Mouse (Mus musculus) ovary, postnatal 36 days (tissue): ENCODE data around the gene Tex12.

Experiments used
- DNase-seq: peaks from one replicate; pipeline ENCODE4 v3.0.0; 2022; ENCODE audit warnings: low spot score, mixed read lengths

Gene Tex12

DNA sequence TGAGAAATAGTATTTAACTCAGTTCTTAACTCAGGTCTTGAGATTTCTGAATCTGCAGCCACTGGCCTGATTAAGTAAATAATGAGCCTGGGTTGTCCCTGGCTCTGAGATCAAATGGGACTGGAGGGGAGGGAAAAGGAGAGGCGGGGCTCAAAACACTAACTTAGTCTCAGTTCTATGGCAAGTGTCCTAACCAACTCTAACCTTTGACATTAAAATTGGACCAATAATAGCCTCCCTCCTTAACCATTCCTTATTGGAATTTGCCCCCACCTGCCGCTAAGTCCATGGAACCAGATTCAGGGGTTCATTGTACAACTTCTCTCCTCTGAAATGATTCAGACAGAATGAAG lies 6.1 kb downstream of the Tex12 start, which contains the start of gene Bco2:
Gene Bco2, minus strand, starts transcription at position 88 of the 353 bp plus-strand sequence.
- no peak for DNase-seq

DNA sequence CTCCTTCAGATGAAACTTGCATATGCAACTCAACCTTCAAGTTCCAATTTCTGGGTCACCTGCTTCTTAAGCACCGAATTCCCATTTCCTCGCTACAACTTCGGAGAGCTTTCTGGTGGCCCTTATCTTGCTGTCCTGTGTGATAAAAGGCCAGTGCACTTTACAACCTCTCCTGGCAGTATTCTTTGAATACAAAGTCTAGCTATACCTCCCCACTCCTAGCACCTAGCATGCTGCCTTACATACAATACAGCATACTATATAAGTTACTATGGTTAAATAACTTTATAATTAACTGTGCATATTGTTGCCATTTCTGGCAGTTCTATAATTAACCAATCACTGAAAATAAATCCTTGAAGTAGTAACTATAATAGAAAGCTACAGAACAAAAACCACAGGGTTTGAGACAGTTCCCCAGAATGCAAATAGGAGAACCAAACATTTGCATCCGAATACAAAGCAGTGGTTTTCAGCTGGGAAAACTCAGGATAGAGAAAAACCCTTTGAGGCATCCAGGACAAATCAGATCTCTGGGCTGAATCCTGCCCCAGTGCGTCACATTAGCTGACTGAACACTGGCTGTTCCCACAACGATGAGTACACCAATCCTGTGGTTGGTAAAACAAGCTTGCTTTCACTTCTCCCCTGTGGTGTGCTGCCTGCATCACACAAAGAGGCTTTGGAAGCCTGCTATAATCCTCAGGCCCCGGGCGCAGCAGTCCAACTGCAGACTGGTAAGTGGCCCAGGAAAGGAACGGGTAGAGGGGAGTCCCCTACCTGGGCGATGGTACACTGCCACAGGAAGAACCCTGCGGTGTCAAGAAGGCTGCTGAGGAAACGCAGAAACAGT lies 6.7 kb downstream of the Tex12 start, which contains the start of gene Il18:
Gene Il18, plus strand, starts transcription at position 587 of the 853 bp plus-strand sequence.
- DNase-seq = peak; percentile 27

DNA sequence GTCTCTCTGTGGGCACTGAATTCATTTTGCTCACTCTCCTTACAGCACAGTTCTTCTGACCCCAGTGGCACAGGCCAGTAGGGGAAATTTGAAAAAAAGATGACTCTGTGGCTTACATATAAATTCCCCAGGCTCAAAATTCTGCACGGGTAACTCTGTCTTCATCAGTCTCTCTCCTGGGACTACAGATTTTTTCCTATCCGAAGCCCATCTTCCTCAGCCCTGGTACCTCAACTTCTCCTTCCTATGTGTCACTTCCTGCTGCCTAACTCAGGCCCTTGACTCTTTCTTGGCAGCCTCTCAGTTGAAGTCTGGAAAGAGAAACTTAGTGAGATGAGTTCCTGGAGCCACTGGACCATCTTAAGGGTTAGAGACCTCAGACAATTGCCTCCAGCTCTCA lies 7.6 kb downstream of the Tex12 start:
- no peak for DNase-seq

DNA sequence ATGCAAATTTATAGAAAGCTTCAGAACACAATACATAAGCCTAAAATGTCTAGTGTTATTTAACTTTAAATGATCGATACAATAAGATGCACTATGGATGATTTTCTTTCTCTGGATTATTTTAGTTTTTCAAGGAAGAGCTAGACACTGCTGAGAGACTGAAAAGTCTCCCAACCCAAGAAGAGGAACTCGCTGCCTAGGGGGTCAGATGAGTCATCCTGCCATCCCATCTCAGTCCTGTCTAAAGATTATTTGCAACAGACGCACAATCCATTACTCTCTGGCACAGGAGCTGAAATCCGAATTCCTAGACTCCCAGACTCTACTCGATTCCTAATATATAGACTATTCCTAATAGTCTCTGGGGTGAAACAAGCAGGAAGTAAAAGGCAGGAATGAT lies 8.9 kb downstream of the Tex12 start:
- DNase-seq = no peak

DNA sequence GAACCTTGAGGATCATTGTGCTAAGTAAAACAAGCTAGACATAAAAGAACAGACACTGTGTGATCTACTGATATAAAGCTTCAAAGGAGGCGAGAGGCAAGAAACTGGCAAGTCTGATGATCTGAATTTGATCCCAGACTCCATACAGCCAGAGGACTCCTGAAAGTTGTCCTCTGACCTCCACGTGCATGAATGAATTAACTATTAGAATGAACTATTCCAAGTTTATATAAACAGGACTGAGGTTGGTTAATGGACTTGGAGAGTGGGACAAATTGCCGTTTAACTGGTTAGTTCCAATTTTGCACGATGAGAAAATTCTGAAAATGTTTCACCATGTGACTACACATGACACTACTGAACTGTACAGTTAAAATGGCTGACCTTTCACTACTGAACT lies 12.2 kb downstream of the Tex12 start:
- DNase-seq = no peak

DNA sequence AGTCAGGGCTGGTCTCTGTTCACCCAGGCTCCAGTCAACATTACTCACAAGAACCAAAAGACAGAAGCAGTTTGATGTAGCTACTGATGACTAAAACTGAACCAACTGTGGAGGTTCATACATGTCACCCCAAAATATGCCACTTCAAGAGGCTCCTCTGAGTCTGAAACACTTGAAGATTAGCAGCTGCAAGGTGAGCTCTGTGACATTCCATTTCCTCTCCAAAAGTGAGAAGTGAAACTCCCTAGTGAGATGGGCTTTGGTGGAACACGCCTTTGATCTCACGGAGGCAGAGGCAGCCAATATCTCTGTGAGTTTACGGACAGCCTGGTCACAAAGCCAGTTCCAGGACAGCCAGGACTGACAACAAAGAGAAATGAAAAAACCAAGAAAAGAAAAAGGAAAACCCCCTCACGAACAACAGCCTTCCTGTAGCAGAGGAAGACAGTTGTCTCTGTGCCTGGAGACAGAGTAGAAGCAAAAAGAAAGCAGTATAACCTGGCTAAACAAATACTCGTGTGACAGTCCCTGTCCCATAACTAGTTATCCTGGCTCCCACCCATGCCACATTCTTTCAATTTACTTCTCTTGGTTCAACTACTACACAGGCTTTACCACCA lies 13.2 kb downstream of the Tex12 start:
- DNase-seq = no peak

DNA sequence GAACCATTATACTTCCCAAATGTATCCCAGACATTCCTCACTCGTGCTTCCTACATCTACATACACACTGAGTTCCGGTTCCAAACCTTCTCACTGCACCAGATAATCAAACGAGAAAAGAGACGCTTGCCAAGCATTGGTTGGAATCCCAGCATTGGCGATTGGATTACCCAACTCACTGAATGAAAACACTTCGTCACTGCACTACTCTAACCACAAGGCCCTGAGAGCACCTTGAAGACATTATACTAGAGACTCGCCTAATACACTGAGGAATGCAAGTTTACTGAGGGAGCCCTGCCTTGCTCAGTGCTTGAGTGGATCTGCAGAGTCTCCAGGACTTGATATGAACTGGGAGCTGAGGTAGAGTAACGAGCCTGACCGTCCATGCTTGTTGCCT lies 18.7 kb downstream of the Tex12 start:
- no peak for DNase-seq

DNA sequence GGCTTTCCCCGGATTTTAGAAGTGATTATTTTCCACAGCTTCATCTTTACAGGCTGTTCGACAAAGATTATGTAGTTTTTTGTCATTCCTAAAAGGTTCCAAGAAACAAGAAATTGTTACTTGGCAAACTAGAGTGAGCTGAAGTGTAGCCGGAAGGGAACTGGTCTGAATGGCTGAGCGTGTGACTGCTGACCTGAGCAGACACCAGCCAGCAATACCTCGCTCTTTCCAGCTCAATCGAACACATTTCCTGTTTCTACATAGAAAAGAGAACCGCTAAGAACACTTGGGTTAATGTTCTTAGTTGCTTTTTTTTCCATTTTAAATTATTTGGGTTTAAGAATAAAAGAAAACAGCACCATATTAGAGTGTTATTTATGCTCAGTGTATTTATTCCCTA lies 21.0 kb downstream of the Tex12 start:
- DNase-seq = no peak

DNA sequence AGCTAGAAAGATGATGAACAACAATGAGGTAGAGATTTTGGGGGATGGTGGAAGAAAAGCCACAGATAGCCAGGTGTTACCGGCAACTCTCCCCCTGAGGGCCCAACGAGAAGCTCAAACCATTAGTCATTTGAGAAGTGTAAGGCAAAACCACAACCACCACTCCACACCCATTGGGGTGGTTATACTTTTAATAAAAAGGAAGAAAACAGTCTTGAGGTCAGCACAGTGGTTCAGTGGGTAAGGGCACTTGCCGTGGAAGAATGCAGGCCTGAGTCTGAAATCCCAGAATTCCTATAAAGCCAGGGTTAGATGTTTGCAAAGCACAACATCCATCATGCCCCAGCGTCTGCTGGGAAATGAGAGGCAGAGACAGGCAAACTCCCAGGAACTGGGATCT lies 23.8 kb downstream of the Tex12 start:
- DNase-seq = no peak

DNA sequence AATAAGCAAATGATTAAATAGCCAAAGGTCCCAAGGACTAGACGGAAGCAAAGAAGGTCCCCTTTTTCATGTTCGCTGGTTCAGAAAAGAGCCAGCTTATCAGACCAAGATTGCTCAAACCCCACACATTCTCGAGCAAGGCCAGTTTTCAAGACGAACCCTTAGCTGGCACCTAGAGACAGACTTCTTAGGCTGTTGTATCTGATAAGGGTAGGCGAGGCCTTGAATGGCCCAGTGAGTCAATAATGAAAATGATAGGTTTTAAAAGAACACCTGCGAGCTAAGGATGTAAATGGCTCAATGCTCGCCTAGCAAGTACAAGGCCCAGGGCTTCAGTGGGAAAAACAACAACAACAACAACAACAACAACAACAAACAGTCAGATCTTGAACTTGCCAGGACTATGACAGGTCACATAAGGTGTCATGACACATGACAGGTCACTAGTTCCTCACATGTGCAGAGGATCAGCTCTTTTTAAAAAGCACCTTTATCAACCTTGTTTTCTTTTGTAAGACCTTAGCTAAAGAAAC lies 24.5 kb downstream of the Tex12 start:
- no peak for DNase-seq

DNA sequence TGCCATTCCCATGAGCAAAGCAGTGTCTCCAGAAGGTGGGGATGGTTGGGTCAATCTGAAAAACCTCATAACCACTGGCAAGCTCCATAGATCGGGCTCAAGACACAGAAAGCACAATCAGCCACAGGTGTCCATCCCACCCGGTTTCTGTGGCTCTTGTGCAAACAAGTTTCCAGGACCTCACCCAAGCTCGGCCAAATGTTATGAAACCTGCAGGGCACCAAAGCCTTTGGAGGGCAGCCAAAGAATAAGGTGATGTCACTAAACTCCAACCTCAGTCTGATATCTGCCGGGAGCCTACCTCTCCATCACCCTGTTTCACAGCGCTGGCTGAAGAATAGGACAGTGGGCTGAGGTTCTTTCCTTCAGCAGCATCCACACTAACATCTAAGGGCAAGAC lies 25.2 kb downstream of the Tex12 start:
- no peak for DNase-seq

DNA sequence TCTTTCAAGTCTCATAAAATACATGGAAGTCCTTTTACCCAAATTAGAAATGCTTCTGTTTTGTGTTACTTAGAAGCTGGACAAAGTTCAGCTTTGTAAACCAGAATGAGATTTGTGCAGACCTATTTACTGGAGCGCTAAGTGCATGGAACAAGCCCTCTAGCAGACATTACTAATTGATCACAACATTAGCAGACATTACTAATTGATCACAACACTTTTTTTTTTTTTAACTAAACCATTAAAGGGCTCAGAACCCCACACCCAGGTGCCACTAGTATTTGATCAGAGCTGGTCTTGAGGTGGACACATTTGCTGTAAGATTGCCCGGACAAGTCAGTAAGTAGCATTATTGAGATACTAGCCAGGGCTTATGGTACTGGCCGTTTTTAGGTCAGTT lies 27.3 kb downstream of the Tex12 start:
- DNase-seq = no peak

DNA sequence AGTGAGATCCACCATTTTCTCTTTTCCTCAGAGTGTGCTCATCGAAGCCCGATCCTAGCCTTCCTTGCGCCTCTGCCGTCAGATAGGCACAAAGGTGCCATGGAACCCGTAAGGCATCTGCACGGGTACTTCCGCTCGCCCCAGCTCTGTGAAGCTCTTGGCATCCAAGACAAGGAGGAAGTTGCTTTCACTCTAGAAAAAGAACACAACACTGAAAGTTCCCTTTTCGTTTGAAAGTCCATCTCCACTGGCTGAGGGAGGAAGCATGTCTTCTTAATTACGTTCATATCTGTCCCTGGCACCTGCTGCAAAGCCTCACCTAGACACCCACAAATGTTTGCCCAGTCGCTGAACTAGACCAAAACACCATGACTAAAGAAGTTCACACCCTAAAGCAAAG lies 27.8 kb downstream of the Tex12 start:
- no peak for DNase-seq

DNA sequence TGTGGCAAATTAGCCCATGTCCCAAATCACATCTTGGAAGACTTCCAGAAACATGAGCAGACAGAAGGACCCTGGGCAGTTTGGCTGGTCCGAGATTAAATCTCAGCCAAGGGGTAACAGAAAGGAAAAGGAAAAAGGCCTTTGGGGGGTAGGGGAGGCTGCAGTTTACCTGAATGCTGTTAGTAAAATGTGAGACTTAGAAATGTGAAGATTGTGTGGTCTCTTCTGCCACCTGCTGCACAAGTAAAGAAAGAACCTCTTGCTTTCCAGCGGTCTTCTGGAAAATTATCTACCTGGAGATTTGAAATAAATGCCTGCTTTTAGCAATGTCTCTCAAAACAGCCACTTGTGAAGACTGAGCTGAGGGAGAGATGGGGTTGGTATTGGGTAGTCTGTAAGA lies 30.2 kb downstream of the Tex12 start:
- DNase-seq = no peak

DNA sequence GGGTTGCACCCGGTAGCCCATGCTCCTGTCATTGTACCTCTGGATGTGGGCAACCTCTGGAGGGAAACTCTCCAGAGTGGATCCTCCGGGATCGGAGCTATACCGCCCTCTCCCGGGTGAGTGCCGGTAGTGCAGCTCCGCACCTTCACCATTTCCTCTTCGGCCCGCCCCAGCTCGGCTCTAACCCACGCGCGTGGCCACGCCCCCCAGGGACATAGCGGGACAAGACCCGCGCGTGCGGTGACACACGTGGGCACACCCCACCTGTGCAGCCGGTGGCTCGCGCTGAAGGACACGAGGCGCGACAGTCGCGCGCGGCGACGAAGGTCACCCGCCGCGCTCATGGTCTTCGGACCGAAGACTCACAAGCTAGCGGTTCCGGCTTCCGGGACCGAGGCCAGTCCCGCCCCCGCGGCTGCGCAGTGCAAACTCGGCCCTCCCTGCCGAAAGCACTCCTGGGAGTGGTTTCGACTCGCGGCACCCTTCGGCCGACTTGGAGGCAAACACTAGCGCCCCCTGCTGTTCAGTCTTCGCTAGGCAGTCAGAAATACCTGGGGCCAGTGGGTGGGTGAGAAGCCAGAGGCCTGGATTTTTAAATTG lies 32.7 kb downstream of the Tex12 start, which contains the start of gene Pts:
Gene Pts, minus strand, starts transcription at position 432 of the 600 bp plus-strand sequence.
- peak; percentile 97 for DNase-seq

DNA sequence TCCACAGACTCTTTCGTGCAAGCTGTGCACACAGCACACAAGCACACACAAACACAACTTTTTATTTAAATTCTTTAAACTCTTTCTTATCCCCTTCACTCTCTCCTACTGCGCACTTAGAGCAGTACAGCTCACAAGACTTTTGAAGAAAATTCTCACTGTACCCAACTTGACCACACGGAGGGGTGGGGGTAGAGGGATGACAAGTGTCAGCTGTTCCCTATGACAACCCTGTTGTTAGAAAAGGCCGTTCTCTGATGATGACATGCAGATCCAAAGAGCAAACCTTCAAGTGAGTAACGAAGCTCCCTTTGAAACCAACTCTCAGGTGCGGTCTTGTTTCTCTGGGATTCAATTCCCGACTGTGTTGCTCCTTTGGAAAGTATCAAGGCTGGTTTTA lies 33.3 kb downstream of the Tex12 start:
- no peak for DNase-seq

DNA sequence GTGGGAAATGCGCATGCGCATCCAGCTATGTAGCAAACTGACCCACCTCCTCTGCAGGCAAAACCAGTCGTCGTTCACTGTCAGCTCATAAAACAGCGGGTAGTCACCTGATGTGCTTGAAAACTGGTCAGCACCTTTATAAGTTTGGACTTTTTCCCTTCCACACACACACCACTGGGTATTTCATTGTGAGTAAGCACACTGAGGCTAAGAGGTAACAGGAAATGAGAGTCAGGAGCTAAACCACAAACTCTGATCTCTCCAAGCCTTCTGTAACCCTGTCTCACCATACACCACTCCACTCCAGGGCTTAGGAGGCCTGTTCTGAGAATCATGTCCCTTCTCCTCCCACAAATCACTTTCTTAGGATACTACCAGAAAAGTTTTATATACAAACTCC lies 35.5 kb downstream of the Tex12 start:
- DNase-seq = no peak

DNA sequence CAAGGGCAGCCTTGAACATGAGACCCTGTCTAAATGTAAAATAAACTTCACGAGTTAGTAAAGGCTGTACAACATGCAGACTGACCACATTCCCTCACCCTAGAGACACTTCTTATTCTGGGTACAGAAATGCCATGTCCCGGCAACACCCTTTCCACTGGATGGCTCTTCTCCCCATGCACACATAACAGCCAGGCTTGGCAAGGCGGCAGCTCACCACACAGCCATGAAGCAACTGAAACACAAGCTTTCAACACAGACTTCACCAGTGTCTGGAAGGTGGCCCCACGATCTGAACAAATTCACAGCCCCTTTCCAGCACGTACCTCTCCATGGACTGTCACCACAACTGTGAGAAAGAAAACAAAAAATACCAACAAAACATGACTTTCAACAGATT lies 36.2 kb downstream of the Tex12 start:
- DNase-seq = no peak

DNA sequence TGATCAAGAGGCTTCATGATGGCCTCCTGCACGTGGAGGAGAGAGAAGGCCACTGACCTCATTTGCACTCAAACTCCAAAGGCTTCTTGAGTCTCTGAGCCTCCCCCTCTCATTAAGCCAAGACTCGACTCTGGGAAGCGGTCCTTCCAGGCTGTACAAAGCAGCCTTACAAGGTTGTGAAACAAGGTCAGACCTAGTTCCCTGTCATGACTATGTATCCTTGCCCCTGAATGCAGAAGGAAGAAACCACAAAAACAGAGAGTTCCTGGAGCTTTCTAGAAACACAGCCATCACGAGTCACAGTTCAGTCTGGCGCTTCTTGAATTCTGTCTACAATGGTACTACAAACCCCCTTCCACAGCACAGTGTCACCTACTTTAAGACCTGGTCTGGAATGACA lies 38.6 kb downstream of the Tex12 start:
- no peak for DNase-seq

DNA sequence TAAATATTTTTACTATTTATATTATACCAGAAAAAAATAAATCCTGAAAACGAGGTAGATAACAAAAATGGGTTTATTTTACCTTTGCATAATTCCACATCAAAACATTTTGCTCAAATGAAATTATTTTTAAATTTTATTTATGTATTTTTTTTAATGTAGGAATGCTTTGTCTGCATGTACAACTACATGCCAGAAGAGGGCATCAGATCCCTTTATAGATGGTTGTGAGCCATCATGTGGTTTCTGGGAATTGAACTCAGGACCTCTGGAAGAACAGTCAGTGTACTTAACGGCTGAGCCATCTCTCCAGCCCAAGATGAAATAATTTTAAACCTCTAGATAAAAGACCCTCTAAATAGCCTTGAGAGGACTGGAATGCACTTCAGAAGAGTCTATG lies 39.6 kb downstream of the Tex12 start:
- DNase-seq = no peak

DNA sequence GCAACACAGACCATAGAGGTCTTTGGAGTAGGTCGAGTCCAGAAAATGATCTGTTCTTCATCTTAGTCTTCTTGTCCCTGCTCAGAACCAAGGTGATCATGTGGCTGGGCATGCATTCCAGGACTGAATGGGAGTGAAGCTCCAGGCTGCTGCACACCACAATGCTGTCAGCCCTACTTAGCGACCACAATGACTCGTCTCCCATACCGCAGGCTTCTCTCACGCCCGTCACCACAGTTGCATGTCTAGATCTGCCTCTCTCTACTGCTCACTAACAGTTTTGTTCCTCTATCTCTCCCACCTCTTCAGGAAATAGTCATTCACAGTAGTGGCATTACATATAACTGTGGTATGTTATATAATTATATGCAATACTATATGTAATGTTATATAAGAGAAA lies 40.4 kb downstream of the Tex12 start:
- DNase-seq = no peak

DNA sequence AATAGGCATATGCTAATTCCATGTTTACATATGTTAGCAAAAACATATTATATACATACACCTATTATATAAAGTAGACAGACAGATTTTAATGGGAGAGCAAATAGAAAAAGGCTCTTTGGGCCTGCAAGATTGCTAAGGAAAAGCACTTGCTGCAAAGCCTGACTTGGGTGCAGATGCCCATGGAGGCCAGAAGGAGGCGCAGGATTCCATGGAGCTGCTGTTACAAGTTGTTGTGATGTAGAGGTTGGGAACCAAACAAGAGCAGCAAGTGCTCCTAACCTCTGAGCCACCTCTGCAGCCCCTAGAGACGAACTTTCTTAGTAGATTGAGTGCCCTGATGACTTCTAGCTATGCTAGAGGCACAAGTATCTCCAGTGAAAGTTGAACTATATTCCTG lies 42.3 kb downstream of the Tex12 start:
- no peak for DNase-seq

DNA sequence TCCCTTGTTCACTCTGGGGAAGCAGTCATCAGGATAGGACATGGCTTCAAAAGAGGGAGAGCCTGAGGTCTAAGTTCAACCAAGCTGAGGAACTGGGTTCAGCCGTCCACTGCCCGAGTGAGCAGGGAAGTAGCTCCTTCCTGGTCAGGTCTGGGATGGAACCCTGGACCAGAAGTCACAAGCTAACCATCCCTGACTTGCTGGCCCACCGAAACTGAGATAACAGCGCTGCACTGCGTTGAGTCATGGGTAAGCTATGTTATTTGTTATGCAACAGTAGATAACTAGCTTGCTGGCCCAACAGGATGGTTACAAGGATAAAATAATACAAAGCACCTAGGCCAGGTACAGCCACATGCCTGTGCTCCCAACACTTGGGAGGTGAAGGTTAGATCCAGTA lies 45.7 kb downstream of the Tex12 start:
- no peak for DNase-seq
